Mouse (Mus musculus): ENCODE measurements around the gene Zpbp2.

Zpbp2 gene

GRCm38 (mm10) chr11:98555124-98555700, 4.3 kb downstream of the Zpbp2 start:
- DNase-seq (ENCODE audit: low spot score in 2 of 2): no peak

DNA sequence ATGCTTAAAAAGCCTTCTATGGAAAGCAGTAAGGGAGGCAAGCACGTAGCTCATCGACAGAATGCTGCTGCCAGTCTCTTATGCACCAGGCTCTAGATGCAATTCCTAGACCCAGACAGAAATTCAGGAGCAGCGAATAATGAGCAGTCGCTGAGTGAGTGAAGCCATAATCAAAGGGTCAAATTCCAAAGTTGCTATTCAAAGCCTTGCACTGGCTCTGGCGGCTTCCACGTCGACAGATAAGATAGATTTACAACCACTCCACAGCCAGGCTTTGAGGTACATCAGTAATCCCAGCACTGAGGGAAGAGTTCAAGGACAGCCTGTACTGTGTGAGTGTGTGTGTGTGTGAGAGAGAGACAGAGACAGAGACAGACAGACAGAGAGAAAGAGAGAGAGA, 10.0 kb downstream of the Zpbp2 start:
- DNase-seq (ENCODE audit: low spot score in 2 of 2): no peak

DNA sequence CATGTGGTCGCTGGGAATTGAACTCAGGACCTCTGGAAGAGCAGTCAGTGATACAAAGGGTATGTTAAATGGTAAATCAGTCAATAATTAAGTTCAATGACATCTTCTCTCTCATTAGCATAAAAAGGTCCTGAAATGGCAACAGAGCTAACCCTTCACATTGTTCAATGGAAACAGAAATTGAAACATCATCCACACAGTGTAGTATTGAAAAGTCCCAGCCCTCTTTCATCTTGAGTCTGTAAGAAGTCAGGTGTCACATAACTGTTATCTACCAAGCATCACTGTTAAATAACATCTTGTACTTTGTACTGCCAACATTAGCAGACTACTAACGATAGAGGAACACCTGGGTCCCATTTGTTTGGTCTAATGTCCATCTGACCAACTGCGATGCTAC, 12.1 kb downstream of the Zpbp2 start:
- no peak for DNase-seq (ENCODE audit: low spot score in 2 of 2)

DNA sequence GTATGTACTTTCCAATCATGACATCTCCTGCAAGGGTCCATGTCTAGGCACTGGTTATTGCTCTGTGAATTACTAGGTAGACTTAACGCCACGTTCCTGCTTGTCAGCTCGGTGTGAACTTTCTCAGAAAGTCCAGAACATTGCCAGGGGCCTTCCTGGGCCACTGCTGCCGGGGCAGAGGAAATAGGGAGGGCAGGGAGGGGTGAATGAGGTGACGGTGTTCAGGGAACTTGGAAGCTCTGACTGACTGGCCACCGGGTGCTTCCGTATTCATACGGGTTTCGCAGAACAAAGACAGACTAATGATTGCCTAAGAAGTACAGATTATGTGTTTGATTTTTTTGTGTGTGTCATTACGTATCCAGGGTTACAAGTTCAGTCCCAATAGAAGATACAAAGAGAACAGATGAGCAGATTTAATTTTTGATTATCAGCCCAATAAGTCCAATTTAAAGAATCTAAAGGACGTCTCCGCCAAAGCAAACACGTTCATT, 13.1 kb downstream of the Zpbp2 start:
- no peak for DNase-seq (ENCODE audit: low spot score in 2 of 2)

DNA sequence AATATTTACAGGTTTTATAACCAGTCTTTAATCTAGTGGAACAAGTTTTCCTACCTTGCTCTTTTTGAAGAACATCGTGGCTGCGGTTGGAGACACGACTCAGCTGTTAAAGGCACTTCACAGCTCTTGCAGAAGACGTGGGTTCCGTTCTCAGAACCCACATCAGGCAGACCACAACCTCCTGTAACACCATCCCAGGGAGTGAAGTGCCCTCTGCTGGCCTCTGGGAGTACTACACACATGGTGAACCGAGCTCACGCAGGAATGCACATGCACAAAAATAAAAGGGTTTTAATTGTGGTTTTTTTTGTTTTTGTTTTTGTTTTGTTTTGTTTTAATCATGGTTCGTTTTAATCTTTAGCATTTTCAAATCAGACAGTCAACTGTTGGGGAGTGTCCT, 17.4 kb downstream of the Zpbp2 start:
- no peak for DNase-seq (ENCODE audit: low spot score in 2 of 2)

DNA sequence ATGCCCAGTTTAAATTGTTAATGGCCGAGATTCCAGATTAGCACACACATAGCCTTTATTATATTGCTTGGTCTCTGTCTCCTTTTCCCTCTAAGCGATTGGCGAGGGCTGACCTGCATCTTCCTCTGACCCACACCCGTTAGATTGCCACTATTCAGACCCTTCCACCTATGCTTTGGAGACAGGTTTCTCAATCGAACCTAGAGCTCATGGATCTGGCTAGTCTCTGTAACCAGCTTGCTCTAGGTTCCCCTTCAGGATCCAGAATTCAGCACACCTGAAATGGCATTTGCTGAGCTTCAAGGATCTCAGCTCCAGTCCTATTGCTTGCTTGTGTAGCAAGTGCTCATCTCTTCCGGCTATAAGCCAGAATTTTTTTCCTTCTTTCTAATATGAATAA, 18.6 kb downstream of the Zpbp2 start:
- DNase-seq (ENCODE audit: low spot score in 2 of 2): no peak

DNA sequence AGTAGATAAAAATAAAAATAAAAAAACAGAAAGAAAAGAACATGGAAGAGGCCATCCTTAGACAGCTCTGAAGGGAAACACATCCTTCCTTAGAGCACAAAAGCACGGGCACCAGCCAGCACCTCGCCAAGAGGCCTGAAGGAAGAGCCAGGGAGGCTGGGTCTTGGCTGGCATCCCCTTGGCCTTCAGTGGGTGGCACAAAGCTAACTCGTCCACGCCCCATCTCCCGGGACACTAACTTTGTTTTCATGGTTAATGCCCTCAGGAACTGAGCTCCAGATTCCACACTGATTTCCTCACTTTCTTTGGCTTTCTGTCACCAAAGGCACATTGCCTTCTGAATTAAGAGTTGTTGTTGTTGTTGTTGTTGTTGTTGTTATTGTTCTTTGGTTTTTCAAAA, 26.9 kb downstream of the Zpbp2 start:
- no peak for DNase-seq (ENCODE audit: low spot score in 2 of 2)

- DNase-seq (ENCODE audit: low spot score in 2 of 2): no peak
These were observed 29.6 kb downstream of the Zpbp2 start for GRCm38 (mm10) chr11:98580301-98581121.

- DNase-seq (ENCODE audit: low spot score in 2 of 2): no peak
These were observed 30.6 kb downstream of the Zpbp2 start for GRCm38 (mm10) chr11:98581286-98582029.

GRCm38 (mm10) chr11:98582030-98582388, 31.1 kb downstream of the Zpbp2 start:
- DNase-seq (ENCODE audit: low spot score in 2 of 2): no peak

GRCm38 (mm10) chr11:98582551-98583264, 31.8 kb downstream of the Zpbp2 start:
- DNase-seq (ENCODE audit: low spot score in 2 of 2): no peak

DNA sequence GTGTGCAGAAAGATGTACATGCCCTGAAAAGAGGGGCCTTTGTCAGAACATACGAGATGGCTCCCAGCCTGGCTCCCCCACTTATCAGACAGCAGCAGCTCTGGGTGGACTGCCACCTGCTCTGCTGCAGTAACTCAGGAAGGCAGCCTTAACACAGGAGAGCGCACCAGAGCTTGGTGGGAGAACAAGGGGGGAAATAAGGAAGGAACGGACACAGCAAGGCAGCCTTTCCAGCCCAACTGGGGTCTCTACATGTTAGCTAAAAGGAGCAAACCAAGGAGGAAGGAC, 32.3 kb downstream of the Zpbp2 start:
- no peak for DNase-seq (ENCODE audit: low spot score in 2 of 2)

DNA sequence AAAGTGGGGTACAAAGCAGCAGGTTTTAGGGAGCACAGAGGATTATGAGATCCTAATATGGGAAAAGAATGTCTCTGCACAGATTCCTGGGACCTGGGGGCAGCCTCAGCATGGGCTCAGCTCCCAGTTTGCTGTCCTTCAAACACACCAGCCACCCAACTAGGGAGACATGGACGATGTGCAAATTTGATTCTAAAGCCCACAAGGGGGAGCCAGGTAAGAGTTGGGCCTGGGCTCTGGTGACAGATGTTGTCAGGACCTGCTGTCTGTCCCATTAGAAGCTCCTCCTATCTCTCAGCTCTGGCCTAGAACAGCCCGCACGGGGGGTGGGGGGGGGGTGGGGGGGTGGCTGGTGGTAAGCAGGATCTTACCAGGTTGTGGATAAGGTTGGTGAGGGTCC, 32.7 kb downstream of the Zpbp2 start:
- no peak for DNase-seq (ENCODE audit: low spot score in 2 of 2)

DNA sequence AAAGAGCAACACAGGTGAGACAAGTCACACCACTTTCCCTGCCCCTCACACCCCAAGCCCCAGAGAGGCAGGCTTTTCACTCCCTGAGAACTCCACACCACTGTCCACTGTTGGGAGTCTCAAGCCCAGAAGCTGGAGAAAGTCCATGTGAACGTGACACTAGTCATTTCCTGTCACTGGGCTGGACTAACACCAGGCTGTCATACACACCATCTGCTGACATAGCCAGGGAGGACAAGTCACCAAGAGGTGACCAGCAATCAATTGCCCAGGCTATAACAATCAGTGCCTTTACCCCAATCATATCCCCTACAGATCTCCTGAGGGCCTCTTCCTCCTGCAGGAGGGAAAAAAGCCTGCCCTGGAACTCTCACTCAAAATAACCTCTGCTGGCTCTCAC, 33.2 kb downstream of the Zpbp2 start:
- no peak for DNase-seq (ENCODE audit: low spot score in 2 of 2)

GRCm38 (mm10) chr11:98584629-98585177, 33.8 kb downstream of the Zpbp2 start:
- DNase-seq (ENCODE audit: low spot score in 2 of 2): no peak

DNA sequence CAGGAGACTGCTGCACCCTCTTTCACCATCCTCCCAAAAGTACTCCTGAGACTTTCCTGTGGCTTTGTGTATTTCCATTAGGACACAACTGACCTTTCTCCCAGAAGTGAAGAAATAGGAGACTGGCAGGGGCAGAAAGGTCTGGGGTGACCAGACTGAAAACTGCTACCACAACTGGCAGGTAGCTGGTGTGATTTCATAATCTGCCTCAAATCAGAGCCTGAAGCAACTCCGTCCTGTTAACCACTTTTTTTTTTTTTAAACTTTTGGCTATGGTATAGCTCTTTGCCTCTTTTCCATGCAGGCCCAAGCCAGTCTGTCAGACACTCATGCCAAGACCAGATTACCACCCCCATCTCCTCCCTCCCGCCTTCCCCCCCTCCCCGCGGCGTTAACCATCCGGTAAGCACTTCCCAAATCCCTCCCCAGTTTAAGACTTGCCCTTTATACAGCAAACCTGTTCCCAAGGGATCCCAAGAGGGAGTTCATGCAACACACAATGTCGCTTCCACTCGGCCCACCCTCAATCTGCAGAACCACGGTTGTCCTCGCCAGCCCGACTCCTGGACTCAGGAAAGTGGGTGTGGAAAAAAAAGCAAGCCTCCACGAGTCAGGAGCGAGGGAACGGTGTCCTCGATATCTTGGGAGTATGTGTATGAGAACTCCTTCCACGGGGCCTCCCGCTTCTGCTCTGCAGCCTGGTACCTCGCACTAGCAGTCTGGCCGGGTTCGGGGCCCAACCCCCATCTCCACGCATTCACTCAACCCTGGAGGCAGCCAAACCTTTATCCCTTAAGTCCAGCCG, 35.4 kb downstream of the Zpbp2 start:
- peak in 1 of 2 experiments; percentile 30 for DNase-seq (ENCODE audit: low spot score in 2 of 2)

DNA sequence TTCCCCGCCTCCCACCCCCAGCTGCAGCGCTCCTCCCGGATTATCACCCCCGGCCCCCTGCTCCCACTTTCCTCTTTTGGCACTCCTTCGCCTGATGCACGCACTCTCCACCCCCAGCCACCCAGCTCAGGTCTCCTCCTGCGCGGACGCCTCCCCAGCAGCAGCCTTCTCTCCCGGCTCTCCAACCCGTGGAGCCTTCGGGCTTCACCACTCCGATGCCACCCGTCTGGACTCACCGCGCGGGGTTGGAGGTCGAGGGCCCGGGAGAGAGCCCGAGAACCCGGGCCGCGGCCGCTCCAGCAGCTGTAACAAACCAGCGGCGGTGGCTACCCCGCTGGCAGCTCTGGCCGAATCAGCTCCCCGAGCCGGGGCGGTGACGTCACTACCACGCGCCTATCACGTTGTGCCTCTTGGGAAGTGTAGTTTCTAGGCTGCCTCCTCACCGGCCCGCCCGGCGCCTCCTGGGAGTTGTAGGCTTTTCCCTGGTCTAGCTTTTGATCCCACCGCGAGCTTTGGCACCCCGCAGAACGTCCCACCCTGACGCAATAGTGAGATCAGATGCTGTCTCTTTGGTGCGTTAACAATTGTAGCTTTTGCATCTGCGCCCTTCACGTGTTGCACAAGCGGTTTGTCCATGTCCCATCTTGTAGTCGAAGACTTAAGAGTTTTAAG, 36.1 kb downstream of the Zpbp2 start, which contains the start of gene Ormdl3:
Gene Ormdl3, minus strand, starts transcription at position 477 of the 672 bp plus-strand sequence.
- DNase-seq (ENCODE audit: low spot score in 2 of 2): peak; percentile 98

- peak; percentile 42 to 52 for DNase-seq (ENCODE audit: low spot score in 2 of 2)
These were observed 37.0 kb downstream of the Zpbp2 start for GRCm38 (mm10) chr11:98587684-98588546.

DNA sequence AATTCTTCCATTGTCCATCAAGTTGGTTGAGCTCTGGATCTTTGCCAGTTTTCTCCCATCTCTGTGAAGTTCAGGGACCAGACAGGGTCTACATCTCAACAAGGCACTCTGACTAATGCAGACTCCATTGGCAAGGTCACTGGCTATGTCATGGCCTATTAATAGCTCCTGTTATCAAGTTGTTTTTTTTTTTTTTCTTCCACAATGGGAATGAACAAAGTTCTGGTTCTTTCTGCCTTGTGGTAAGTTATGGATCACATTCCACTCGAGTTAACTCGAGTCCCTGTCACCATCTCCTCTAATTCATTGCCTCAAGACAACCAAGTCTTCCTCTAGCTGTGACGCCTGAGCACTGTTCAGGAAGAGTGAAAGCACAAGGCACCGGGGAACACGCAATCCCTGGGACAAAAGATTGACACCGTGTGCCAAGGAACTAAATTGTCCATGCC, 38.0 kb downstream of the Zpbp2 start:
- no peak for DNase-seq (ENCODE audit: low spot score in 2 of 2)
